Mouse (Mus musculus) brain, embryonic 14.5 days (tissue): ENCODE measurements at regions not wholly inside any gene's neighbourhood (a gene's known extent, or its start where the extent isn't known, plus 50 kb on each side); places are given as distances from the start of the nearest gene placed in this dataset.

ENCODE experiments used
- DNase-seq: peaks from one replicate; pipeline ENCODE4 v3.0.0-alpha.2; 2011; ENCODE audit warnings: low read depth
- CTCF ChIP-seq: fragments of 200-500 bp; IDR thresholded peaks from 2 replicates; pipeline ENCODE4 v1.5.1; 2012; ENCODE audit warnings: inconsistent platforms, mild to moderate bottlenecking, moderate library complexity, borderline replicate concordance; ENCODE audit not compliant: insufficient read depth, insufficient read length; ENCODE audit errors: extremely low read depth
- POLR2A ChIP-seq: fragments of 200-500 bp; IDR thresholded peaks from 2 replicates; pipeline ENCODE4 v1.6.1; 2012; ENCODE audit warnings: mild to moderate bottlenecking, inconsistent platforms, borderline replicate concordance; ENCODE audit not compliant: poor library complexity, insufficient read depth, insufficient read length, severe bottlenecking; ENCODE audit errors: extremely low read depth

DNA sequence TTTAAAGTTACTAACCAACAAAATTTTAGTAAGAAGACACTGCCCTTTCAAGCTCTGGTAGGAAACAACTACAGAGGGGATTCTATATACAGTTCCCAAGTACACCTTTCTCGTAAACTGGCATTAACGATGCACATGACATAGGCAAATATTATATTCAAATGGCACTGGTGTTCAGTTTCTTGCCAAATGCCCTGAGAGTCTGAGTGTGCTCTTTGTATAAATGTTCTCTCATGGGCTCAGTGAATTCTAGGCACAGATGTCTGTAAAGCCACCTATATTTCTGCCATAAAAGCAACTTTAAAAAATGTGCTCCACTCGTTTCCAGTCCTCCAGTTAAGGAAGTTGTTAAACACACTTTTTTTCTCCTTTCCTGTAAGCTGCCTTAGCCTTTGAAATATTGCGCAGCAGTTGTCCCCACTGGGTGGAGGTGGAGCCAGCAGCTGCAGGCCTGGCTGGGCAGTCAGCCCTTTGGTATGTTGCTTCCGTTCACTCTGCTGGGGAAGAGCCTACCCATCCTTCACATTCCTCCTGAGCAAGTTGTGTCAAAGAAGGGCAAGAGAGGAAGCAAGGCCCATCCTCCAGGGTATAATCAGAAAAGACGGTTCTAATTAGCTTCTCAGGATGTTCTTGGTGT is 347.4 kb upstream of the Actbl2 start:
- no peak for TF ChIP-seq CTCF
- TF ChIP-seq POLR2A = no peak
- DNase-seq = peak; percentile 15

GRCm38 (mm10) chr13:110911866-110912265 is 342.9 kb upstream of the Actbl2 start:
- TF ChIP-seq POLR2A (no peak), CTCF (no peak)
- no peak for DNase-seq

GRCm38 (mm10) chr13:110913177-110913576 is 341.6 kb upstream of the Actbl2 start:
- TF ChIP-seq POLR2A (no peak), CTCF (no peak)
- DNase-seq = no peak

DNA sequence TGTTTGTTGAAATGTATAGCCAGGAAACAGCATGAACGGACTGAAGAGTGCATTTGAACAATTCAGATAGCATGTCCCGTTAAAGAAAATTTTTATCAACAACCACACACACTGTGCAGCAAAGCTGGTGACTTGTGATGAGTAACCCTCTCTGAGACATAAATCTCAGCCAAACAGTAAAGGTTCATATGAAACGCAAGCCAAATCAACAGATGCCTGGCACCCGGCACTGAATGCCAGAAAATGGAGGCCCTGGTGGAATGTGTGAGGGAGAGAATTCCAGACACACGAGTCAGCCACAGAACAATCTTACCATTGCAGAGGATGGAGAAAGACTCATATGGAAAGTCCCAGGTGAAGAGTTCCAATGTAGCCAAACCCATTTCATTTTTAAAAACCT is 341.1 kb upstream of the Actbl2 start:
- DNase-seq = peak; percentile 60
- TF ChIP-seq POLR2A (no peak), CTCF (no peak)

- TF ChIP-seq CTCF (no peak), POLR2A (no peak)
- DNase-seq = no peak
These were observed 339.7 kb upstream of the Actbl2 start for GRCm38 (mm10) chr13:110915161-110915560.

DNA sequence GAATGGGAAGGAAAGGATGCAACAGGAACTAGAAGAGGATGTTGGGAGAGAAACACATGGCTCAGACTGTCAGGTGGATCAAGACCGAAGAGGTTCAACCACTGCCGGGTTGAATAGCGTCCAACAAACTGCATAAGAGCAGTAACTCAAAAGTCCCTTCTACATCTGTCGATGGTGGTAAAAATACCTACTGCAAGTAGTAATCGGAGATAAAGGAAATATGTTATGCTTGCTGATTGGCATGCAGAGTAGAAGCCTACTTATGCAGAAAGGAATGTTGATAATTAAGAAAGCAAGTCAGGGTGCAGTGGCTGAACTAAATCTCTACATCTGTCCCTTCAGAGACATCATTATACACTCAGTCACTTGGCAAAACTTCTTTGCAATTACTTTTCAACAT is 330.9 kb upstream of the Actbl2 start:
- DNase-seq = no peak
- TF ChIP-seq CTCF (no peak), POLR2A (no peak)

GRCm38 (mm10) chr13:110924897-110925296 is 329.9 kb upstream of the Actbl2 start:
- no peak for DNase-seq
- no peak for TF ChIP-seq CTCF
- no peak for TF ChIP-seq POLR2A

DNA sequence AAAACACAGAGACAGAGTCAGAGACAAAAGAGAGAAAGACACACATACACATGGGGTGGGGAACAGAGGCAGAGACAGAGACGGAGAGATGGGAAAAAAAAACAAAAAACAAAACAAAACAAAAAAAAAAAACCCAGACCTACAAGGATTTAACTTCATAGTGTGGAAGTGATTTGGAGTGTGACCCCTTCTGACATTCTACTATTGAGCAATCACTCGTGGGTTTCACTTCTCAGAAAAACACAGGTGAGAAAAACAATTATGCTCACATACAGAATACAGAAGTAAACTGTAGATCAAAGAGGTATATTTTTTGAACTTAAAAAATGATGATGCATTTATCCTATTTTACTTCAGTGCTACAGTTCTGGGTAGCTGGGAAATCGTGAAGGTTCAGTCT is 326.7 kb upstream of the Actbl2 start:
- DNase-seq = no peak
- TF ChIP-seq CTCF = no peak
- TF ChIP-seq POLR2A = no peak

- DNase-seq = no peak
- no peak for TF ChIP-seq CTCF
- TF ChIP-seq POLR2A = no peak
These were observed 325.9 kb upstream of the Actbl2 start for GRCm38 (mm10) chr13:110928894-110929293.

DNA sequence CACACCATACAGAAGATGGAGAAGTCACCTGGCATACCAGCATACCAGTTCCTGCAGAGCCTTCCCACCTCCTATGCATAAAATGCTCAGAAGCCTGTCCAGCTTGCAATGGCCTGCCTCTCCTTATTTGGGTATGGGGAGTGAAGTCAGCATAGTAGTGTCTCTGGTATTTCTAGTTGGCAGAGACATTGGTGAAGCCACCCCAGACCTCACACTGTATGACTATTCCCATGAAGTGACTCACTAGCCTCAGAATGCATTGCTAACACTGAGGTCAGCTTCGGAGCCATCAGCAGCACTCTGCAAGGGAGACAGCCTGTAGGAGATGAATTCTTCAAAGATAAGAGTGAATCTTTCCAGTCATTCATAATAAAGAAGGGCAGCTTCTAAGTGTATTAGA is 325.2 kb upstream of the Actbl2 start:
- TF ChIP-seq CTCF = no peak
- TF ChIP-seq POLR2A = no peak
- no peak for DNase-seq

DNA sequence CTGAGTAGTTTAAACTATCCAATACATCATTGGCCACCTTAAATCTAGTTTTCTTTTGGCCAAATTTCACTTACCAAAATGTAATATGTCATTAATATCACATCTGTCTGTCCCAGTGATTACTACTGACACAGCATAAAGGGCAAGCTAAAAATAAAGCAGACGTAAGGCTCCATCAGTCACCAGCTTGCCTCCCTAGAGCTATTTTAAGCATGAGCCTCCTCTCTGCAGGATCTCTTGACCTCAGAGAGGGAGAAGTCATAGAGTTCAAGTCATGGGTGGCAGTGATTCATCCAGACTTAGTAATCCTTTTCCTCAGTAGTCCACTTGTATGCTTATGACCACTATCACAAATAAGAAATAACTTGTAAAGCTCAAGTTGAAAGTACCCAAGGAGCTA is 313.2 kb upstream of the Actbl2 start:
- no peak for DNase-seq
- TF ChIP-seq POLR2A (no peak), CTCF (no peak)

DNA sequence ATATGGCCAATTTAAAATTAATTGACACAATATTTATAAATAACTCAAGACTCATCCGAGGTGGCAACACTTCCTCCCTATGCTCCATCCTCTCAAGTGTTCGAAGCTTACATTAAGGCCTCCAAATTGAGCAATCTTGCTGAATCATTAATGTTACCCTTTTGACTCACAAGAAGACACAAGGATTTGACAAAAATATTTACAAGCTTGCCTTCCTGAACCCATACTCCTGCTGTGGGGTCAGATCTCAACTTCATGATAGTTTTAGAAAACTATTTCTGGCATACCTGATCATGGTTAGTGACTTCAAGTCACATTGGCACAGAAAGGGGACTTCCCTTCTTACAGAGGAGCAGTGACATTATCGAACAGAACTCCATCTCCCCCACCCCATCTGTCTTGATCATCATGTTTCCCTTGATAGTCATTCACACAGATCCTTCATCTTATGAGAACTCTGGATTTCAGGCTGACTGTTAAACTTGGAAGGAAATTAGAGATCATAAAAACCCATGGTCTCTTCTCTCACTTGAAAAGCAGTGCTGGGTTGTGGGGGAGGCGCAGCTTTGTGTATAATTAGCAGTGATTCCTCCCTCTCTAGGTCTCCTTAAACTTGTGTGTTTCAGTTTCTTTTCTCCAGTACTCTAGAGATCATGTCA is 311.7 kb upstream of the Actbl2 start:
- no peak for DNase-seq
- TF ChIP-seq CTCF = no peak
- no peak for TF ChIP-seq POLR2A
